Mouse (Mus musculus) brain, embryonic 14.5 days (tissue): ENCODE data around the gene Gpr3.

Experiments
- CTCF ChIP-seq: fragments of 200-500 bp; IDR thresholded peaks from 2 replicates; pipeline ENCODE4 v1.5.1; 2012; ENCODE audit warnings: inconsistent platforms, mild to moderate bottlenecking, moderate library complexity, borderline replicate concordance; ENCODE audit not compliant: insufficient read depth, insufficient read length; ENCODE audit errors: extremely low read depth
- POLR2A ChIP-seq: fragments of 200-500 bp; IDR thresholded peaks from 2 replicates; pipeline ENCODE4 v1.6.1; 2012; ENCODE audit warnings: mild to moderate bottlenecking, inconsistent platforms, borderline replicate concordance; ENCODE audit not compliant: poor library complexity, insufficient read depth, insufficient read length, severe bottlenecking; ENCODE audit errors: extremely low read depth

- TF ChIP-seq CTCF (no peak), POLR2A (no peak)
Measured at GRCm38 (mm10) chr4:133195014-133195413, 17.3 kb downstream of the Gpr3 start.
